Mouse (Mus musculus) forebrain, embryonic 13.5 days (tissue): ENCODE measurements at regions not wholly inside any gene's neighbourhood (a gene's known extent, or its start where the extent isn't known, plus 50 kb on each side); places are given as distances from the start of the nearest gene placed in this dataset.

Experiments used
- ATAC-seq: fragments of 200-750 bp; cut with Nextera tagmentation; 2 replicates; pipeline ENCODE4 v1.8.0; 2017
- H3K27ac ChIP-seq: fragments of 300-500 bp; sonication (generic); 2 replicates; pipeline ENCODE4 v1.5.1; 2015; ENCODE audit warnings: inconsistent platforms, mild to moderate bottlenecking, moderate library complexity
- H3K27me3 ChIP-seq: fragments of 300-500 bp; sonication (generic); 2 replicates; pipeline ENCODE4 v1.6.1; 2015; ENCODE audit warnings: mild to moderate bottlenecking, inconsistent platforms
- H3K36me3 ChIP-seq: fragments of 300-500 bp; sonication (generic); 2 replicates; pipeline ENCODE4 v1.6.1; 2015; ENCODE audit warnings: mild to moderate bottlenecking, inconsistent platforms; ENCODE audit not compliant: poor library complexity, severe bottlenecking
- H3K4me1 ChIP-seq: fragments of 300-500 bp; sonication (generic); 2 replicates; pipeline ENCODE4 v1.6.1; 2015; ENCODE audit warnings: inconsistent platforms
- H3K4me2 ChIP-seq: fragments of 300-500 bp; sonication (generic); 2 replicates; pipeline ENCODE4 v1.6.1; 2015; ENCODE audit warnings: inconsistent platforms, mild to moderate bottlenecking, moderate library complexity
- H3K4me3 ChIP-seq: fragments of 300-500 bp; sonication (generic); 2 replicates; pipeline ENCODE4 v1.5.1; 2015; ENCODE audit warnings: mild to moderate bottlenecking, inconsistent platforms
- H3K9ac ChIP-seq: fragments of 300-500 bp; sonication (generic); 2 replicates; pipeline ENCODE4 v1.6.1; 2015; ENCODE audit warnings: mild to moderate bottlenecking, inconsistent platforms
- H3K9me3 ChIP-seq: fragments of 300-500 bp; sonication (generic); replicated peaks from 2 replicates; pipeline ENCODE4 v1.6.1; 2016; ENCODE audit warnings: inconsistent platforms
- WGBS: fragments of 180-500 bp; shearing (Covaris S2); methylation state at CpG from one replicate; pipeline ENCODE4 v1.1.7; 2015; 5-methylcytosine and 5-hydroxymethylcytosine counted together

DNA sequence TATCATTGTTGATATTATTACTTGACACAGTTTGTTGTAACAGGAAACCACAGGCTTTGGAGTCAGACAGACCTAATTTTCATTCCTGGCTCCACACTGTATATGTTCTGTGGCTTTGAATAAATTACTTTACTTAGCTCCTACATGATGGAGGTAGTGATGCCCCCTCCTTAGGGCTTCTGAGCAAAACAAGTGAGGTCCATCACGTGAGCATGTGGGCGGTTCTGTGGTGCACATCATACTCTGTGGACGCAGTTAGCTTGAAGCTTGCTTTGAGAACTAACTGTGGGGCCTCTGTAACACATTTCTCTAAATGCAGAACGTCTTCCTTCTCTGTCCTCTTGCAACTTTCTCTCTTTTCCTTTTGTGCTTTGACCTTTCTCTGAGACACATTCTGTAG lies 251.4 kb downstream of the Ccdc91 start:
- no peak overlapping the region for H3K27ac ChIP-seq
- H3K9me3 ChIP-seq = no peaks in the 10 kb centered on the region
- no peak overlapping the region for H3K4me2 ChIP-seq
- H3K36me3 ChIP-seq = no peaks in the 10 kb centered on the region
- H3K27me3 ChIP-seq = no peaks in the 10 kb centered on the region
- no peak overlapping the region for H3K9ac ChIP-seq
- WGBS = 82% methylated on average over 4 of the region's 4 CpGs
- no peaks in the 10 kb centered on the region for H3K4me1 ChIP-seq
- no peak overlapping the region for H3K4me3 ChIP-seq
- no peak for ATAC-seq

DNA sequence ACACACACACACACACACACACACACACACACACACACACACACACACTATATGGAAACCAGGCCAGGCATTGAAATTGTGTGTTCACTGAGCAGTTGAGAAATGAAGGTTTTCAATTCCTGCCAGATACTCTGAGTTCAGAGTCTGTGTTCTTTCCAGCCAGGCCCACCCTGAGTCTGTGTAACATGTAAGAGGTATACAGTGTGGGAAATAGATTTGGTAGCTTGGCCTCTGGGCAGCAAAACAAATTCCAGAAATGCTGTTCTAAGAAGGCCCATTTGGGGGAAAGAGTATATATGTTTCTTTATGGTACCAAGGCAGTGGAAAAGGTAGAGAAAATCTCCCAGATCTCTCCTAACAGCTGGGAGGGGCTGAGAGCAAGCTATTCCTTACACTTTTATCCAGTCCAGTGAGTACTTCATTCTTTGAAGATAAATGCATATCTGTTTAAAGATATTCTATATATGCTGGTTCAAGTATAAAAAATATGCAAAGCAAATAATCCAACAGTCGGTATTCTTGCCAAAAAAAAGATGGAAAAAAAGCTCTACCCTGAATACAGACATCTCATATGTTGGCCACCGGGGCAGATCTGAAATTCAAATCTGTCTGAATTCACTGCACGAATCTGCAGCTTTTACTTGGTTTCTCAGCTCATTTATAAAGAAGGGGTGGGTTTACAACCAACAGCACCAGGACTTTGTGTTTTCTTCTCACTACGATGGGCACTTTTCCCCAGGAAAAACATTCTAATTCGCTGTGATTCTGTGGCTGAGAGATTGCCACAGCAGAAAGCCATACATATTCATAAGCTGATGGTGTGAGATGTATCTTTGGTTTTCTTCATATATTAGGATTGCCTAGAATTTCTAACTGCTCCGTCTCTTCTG lies 252.3 kb downstream of the Ccdc91 start:
- Histone ChIP-seq H3K27me3 (no peaks in the 10 kb centered on the region), H3K36me3 (no peaks in the 10 kb centered on the region), H3K4me2 (no peak overlapping the region), H3K9ac (no peak overlapping the region), H3K4me3 (no peak overlapping the region), H3K4me1 (no peaks in the 10 kb centered on the region), H3K9me3 (no peaks in the 10 kb centered on the region), H3K27ac (no peak overlapping the region)
- ATAC-seq = peak; percentile 89; the same call in 1 of the 2 replicates
- WGBS = 71% methylated on average over 6 of the region's 6 CpGs

DNA sequence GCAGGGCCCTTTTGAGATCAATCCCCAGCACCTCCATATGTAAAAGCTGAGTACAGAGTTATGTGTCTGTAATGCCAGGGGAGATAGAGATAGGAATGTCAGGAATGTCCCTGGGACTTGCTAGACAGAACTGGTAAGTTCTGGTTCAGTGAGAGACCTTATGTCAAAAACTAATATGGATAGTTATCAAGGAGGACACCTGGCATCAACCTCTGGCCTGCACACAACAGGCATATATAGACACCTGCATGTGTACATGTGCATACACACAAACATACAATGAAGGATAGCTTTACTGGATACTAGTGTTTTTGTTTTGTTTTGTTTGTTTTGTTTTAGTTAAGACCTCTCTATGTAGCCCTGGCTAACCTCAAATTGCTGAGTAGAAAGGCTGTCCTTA lies 254.1 kb downstream of the Ccdc91 start:
- ATAC-seq = no peak
- no peaks in the 10 kb centered on the region for H3K36me3 ChIP-seq
- H3K4me3 ChIP-seq = no peak overlapping the region

DNA sequence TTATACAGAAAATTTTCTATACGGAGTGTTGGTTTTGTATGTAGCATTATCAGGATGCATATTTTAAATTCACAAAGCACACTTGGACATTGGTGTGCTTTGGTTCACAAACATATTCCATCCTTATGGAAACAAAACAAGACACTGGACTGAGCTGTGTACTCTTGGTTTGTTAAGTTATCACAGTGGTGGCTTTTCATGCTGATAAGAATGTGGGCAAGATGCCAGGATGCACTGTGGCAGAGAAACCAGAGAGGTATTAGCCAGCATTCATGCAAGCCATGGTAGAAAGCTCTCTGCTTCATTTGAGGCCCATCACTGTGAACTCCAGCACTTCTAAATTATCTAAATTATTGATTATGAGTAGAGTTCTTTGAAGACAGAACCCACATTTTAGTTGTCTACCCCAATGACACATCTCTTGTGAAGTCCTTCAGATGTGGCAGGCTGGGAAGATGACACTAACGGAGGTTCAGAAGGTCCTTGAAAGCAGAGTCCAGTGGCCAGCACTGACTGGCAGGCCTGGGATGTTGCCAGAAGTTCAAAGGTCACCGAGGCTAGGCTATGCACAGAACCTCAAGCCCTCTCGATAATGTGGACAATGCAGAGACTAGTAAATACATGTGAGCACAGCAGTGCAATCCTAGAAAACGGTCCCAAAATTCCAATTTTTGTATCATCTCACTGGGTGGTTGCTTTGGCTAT lies 263.1 kb downstream of the Ccdc91 start:
- Histone ChIP-seq H3K27ac (no peak overlapping the region), H3K4me1 (no peaks in the 10 kb centered on the region), H3K27me3 (no peaks in the 10 kb centered on the region), H3K9ac (no peak overlapping the region), H3K4me3 (no peak overlapping the region), H3K36me3 (no peaks in the 10 kb centered on the region), H3K9me3 (no peaks in the 10 kb centered on the region), H3K4me2 (no peak overlapping the region)
- 89% methylated on average over 5 of the region's 5 CpGs for WGBS
- ATAC-seq = no peak

More for the DNA sequence above, 254.1 kb downstream of the Ccdc91 start:
- no peaks in the 10 kb centered on the region for H3K27me3 ChIP-seq
- no peak overlapping the region for H3K4me2 ChIP-seq
- no peak overlapping the region for H3K9ac ChIP-seq
- H3K4me1 ChIP-seq = no peaks in the 10 kb centered on the region
- H3K9me3 ChIP-seq = no peaks in the 10 kb centered on the region
- H3K27ac ChIP-seq = no peak overlapping the region

DNA sequence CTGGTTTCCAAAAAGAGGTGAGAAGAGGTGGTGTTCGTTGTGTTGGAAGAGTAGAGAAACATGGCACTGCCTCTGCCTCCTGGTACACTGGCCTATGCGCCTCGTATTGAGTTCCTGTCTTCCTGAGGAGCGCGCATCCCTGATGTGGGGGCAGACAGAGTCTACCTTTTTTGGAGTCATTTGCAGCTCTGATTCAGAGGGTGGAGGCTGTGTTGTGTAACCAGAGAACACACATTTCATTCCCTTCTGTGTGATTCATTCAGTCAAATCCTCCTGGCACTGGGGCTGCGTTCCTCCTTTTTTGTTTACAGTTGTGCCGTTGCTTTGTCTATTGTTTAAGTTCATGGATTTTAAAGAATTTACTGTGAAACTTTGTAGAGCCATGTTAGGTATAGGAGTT lies 265.8 kb downstream of the Ccdc91 start:
- Histone ChIP-seq H3K4me1 (no peaks in the 10 kb centered on the region), H3K36me3 (no peaks in the 10 kb centered on the region), H3K4me3 (no peak overlapping the region), H3K9ac (no peak overlapping the region), H3K4me2 (no peak overlapping the region), H3K27ac (no peak overlapping the region), H3K9me3 (no peaks in the 10 kb centered on the region), H3K27me3 (no peaks in the 10 kb centered on the region)
- ATAC-seq = no peak
- WGBS = 83% methylated on average over 7 of the region's 7 CpGs

DNA sequence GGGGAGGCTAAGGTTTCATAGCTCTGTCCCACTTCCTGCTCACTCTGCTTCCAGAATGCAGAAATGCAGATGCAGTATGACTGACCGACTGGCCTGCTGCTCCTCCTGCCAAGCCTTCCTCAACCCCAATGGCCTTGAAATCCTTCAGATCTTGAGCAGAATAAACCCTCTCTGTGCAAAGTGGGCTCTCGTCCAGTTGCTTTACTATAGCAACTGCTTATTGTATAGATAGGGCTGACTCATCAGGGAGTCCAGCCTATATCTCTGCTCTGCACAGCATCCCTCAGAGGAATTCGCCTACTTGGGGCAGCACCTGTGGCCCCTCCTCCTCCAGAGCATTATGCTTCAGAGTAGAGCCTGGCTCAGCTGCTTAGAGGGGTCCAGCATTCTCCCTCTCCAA lies 268.5 kb downstream of the Ccdc91 start:
- H3K9me3 ChIP-seq = no peaks in the 10 kb centered on the region
- no peaks in the 10 kb centered on the region for H3K27me3 ChIP-seq
- no peak overlapping the region for H3K9ac ChIP-seq
- H3K4me3 ChIP-seq = no peak overlapping the region
- ATAC-seq = no peak
- no peak overlapping the region for H3K27ac ChIP-seq
- H3K4me1 ChIP-seq = no peaks in the 10 kb centered on the region
- no peak overlapping the region for H3K4me2 ChIP-seq
- WGBS = 63% methylated on average over 3 of the region's 3 CpGs
- H3K36me3 ChIP-seq = no peaks in the 10 kb centered on the region

DNA sequence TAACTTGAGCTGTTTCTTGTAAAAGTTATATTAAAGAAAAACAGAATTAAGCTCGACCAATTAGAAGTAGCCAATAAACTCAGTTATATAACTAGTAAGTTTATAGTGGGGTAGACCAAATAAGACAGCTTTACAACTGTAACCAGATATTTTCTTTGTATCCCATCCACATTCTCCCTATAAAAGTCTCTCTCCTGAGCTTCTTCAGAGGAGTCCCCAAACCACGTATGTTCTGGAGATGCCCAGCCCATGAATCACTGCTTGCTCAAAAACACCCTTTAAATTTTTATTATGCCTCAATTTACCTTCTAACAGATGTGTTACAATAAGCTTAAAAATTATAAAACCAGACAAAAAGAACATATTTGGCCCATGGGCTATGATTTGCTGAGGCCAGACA lies 270.1 kb downstream of the Ccdc91 start:
- no peak overlapping the region for H3K27ac ChIP-seq
- WGBS = 81% methylated on average over 2 of the region's 2 CpGs
- no peaks in the 10 kb centered on the region for H3K9me3 ChIP-seq
- H3K36me3 ChIP-seq = no peaks in the 10 kb centered on the region
- no peaks in the 10 kb centered on the region for H3K27me3 ChIP-seq
- no peaks in the 10 kb centered on the region for H3K4me1 ChIP-seq
- H3K9ac ChIP-seq = no peak overlapping the region
- ATAC-seq = no peak
- H3K4me2 ChIP-seq = no peak overlapping the region
- H3K4me3 ChIP-seq = no peak overlapping the region

DNA sequence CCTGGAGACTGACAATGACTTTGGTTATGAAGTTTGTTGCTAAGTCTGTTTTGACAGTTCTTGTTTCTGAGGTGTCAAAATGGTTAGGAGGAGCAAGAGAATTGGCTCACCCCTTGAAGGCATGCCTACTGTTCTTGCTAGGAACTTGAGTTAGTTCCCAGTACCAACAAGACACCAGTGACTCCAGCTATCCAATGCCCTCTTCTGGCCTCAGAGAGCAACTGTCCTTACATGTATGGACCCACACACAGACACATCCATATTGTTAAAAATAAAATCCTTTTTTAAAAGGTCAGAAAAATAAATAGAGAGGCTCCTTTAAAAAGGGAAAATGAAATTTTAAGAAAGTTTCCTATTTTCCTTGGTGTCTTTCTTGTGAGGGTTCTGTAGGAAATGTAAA lies 272.3 kb downstream of the Ccdc91 start:
- Histone ChIP-seq H3K27ac (no peak overlapping the region), H3K36me3 (no peaks in the 10 kb centered on the region), H3K4me2 (no peak overlapping the region), H3K27me3 (no peaks in the 10 kb centered on the region), H3K9me3 (no peaks in the 10 kb centered on the region), H3K4me3 (no peak overlapping the region), H3K9ac (no peak overlapping the region), H3K4me1 (no peaks in the 10 kb centered on the region)
- ATAC-seq = no peak

DNA sequence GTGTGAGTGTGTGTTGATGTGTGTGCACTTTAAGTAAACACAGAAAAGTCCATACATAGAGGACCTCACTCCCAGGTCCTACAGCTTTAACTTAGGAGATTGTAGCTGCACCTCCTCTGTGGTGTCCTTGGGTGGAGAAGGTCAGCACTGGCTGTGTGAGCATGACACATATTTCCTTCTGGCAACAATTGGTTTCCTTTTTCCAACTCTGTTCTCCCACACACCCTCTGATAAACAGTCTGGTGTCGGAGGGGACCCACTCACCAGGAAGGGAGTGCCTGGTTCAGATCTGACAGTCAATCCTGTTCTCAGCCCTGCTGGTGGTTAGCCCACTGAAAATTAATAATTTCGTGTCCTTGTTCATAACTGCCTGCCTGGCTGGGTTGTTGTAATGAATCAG lies 276.7 kb downstream of the Ccdc91 start:
- no peaks in the 10 kb centered on the region for H3K4me1 ChIP-seq
- no peak overlapping the region for H3K9ac ChIP-seq
- H3K9me3 ChIP-seq = no peaks in the 10 kb centered on the region
- no peak for ATAC-seq
- H3K36me3 ChIP-seq = no peaks in the 10 kb centered on the region
- no peak overlapping the region for H3K4me3 ChIP-seq
- no peaks in the 10 kb centered on the region for H3K27me3 ChIP-seq
- no peak overlapping the region for H3K27ac ChIP-seq
- WGBS = 77% methylated on average over 2 of the region's 2 CpGs
- H3K4me2 ChIP-seq = no peak overlapping the region

DNA sequence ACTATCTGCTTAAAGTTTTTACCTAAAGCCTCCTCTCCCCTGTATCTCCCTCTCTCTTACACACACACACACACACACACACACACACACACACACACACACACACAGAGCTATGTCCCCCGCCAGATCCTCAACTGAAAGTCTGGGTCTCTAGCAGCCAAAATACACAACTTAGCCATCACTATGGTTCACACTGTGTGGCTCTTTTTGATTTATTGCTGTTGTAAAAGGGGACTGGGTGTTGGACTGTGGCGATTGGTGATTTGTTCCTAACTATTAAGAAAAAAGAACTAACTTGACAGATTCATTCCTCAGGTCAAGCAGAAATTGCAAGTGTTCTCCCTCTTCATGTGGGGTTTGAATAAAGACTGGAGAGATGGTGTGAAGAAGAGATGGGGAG lies 278.2 kb downstream of the Ccdc91 start:
- Histone ChIP-seq H3K27ac (no peak overlapping the region), H3K9me3 (no peaks in the 10 kb centered on the region), H3K27me3 (no peaks in the 10 kb centered on the region), H3K4me2 (no peak overlapping the region), H3K36me3 (no peaks in the 10 kb centered on the region), H3K4me3 (no peak overlapping the region), H3K9ac (no peak overlapping the region), H3K4me1 (no peaks in the 10 kb centered on the region)
- ATAC-seq = no peak
- 95% methylated on average over 2 of the region's 2 CpGs for WGBS

DNA sequence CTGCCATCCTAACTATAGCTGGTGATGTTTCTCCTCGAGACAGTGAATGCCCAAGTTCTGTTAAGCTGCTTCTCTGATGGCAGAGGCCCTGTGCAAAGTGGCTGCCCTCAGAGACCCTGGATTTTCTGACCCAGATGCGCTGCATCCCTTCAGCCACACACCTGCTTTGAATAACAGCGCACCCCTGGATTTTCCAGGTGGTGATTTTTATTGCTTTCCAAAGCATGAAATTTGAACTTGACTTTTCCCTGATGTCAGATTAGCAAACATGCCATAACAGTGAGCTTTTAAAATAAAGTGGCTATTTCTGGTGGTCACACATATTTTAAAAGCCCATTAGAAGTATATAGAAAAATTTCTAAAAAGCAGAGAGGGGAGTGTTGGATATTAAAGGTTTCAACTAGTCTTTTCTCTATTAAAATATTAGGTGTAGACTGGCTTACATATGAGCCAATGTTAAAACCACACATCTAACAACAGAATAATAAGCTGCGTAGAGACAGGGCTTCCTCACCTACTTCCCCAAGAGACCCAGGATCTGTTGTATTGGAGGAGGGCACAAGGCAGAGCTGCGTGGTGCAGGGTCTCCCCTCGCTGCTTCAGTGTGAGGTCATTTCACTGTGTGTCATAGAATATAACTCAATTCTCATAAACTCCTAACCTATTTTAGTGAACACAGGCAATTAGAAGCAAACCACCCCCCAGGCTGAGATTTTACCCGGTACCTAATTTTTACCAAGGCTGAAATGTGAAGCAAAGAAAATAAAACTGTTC lies 280.3 kb downstream of the Ccdc91 start:
- no peaks in the 10 kb centered on the region for H3K9me3 ChIP-seq
- no peak overlapping the region for H3K4me3 ChIP-seq
- ATAC-seq = no peak
- no peak overlapping the region for H3K4me2 ChIP-seq
- no peak overlapping the region for H3K9ac ChIP-seq
- no peak overlapping the region for H3K27ac ChIP-seq
- H3K36me3 ChIP-seq = no peaks in the 10 kb centered on the region
- WGBS = 88% methylated on average over 7 of the region's 7 CpGs
- H3K4me1 ChIP-seq = no peaks in the 10 kb centered on the region
- no peaks in the 10 kb centered on the region for H3K27me3 ChIP-seq

DNA sequence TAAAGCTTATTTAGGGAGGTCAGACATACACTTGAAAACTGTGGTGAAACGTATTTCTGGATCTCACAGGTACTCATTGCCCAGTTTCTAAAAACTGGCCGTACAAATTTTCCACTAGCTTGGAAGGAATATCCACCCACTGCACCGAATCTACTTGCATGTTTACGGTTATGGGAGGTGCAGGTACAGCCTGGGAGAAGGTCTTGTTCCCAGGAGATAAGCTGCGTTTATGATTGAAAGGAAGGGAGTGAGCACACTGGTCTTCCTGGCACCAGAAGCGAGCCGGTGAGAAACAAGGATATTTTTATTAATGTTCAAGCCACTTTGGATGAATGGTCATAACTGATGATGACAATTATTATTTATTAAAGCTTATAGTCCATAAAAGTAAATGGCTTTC lies 283.9 kb downstream of the Ccdc91 start:
- 91% methylated on average over 7 of the region's 7 CpGs for WGBS
- H3K4me1 ChIP-seq = no peaks in the 10 kb centered on the region
- no peak overlapping the region for H3K9ac ChIP-seq
- H3K36me3 ChIP-seq = no peaks in the 10 kb centered on the region
- no peak overlapping the region for H3K4me2 ChIP-seq
- no peaks in the 10 kb centered on the region for H3K9me3 ChIP-seq
- no peak overlapping the region for H3K4me3 ChIP-seq
- no peak overlapping the region for H3K27ac ChIP-seq
- no peaks in the 10 kb centered on the region for H3K27me3 ChIP-seq
- no peak for ATAC-seq
